Mouse (Mus musculus) thymus, postnatal 25 days (tissue): ENCODE data around the gene Adamts12.

ENCODE experiments used
- DNase-seq: peaks from one replicate; pipeline ENCODE4 v3.0.0; 2022

Gene Adamts12

GRCm38 (mm10) chr15:11082961-11083569 is 18.5 kb downstream of the Adamts12 start:
- no peak for DNase-seq

- no peak for DNase-seq
Measured at GRCm38 (mm10) chr15:11083678-11084077, 19.1 kb downstream of the Adamts12 start.

DNA sequence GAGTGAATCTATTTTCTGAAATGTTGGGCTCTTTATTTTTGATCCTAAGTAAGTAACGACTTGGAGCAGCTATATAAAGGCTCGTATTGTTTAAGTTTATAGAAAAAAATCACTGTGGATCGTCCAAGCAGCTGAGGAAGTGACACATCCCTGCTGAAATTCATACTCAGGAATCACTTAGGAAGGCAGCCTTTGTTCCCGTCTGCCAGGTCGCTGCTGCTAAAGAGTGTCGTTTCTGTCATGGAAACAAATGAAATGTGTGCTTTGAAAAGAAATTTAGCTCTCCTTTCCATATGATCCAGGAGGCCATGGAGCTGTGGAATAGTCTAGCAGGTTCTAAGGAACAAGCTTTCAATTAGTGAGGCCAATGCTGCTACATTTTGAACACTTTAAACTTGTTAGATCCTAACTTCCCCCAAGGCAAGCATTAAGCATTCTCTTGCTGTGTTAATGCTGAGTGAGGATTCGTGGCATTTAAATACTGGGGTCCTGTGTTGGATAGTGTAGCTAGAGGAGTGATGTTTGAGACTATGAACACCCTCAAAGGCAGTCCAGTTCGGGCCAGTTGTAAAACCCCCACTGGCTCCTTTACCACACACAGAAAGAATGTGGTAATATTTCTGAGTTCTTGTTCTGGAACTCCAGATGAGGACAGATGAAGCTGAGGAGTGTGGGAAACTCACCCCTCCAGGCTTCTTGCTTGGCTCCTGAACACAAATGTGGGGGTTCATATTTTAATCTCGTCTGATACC is 19.8 kb downstream of the Adamts12 start:
- no peak for DNase-seq

DNA sequence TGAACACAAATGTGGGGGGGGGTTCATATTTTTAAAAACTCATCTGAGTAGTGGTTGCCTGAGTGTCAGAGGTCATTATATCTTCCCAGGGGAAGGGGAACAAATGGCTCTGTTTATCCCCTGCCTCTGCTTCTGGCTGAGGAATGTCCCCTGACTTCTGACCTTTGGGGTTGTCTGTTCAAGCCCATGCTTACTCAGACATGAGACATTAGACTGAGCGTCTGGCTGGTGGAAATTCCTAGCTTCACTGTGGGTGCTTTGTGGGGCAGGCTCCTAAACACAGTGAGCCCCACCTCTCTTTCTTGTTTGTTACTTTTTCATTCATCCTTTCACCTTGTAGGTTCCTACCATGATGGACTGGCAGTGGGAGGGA is 20.4 kb downstream of the Adamts12 start:
- no peak for DNase-seq

DNA sequence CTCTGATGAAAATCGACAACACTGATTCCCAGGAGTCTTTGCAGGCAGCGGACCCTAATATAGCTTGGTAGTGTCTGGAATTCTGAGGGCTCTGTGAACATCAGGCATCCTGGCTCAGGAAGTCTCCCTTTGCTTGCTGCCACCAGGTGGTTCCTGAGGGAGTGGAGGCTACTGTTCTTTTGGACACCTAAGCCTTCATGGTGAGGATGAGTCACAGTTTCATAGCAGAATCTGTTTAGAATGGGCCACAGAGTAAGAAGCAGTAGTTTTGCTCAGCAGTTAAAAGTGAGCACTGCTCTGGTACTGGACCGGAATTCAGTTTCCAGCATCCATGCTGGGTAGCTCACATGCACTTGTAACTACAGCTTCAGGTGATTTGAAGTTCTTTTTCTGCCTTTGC is 24.9 kb downstream of the Adamts12 start:
- DNase-seq, result no peak

DNA sequence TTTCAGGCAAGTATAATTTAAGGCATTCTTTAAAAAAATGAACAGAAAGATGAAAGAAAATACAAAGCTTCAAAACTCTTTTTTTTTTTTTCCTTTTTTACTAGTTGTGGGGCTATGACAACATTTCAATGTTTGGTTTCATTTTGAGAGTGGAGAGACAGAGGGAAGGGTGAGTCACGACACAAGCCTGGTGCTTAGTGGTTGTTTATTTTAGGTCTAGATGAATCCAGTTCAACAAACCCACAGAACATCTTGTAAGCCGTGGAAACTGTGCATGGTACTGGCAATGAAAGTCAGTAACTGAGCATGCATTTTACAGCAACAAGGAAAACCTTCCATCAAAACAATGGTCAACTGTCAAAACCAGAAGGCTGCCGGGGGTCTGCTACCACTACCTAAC is 31.0 kb downstream of the Adamts12 start:
- DNase-seq, result no peak

- no peak for DNase-seq
Measured at GRCm38 (mm10) chr15:11097967-11098702, 33.5 kb downstream of the Adamts12 start.

- DNase-seq, result no peak
Measured at GRCm38 (mm10) chr15:11098940-11099339, 34.4 kb downstream of the Adamts12 start.

DNA sequence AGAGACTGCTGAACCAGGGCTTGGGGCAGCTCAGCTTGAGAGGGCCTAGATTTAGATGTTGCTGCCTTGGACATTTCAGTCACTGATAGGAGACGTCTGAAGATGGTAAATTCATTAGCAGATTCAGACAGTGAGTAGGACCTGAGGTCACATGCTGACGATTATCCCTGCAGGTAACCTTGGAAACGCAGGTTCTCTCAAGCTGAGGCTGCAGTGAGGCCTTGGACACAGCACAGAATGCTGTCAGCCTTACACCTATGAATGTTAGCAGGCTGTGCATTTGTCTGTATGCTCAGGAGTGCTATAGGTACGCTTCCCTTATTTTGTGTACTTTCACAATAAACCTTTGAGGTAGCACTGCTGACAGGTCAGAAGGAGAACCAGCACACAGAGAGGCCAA is 36.3 kb downstream of the Adamts12 start:
- no peak for DNase-seq

DNA sequence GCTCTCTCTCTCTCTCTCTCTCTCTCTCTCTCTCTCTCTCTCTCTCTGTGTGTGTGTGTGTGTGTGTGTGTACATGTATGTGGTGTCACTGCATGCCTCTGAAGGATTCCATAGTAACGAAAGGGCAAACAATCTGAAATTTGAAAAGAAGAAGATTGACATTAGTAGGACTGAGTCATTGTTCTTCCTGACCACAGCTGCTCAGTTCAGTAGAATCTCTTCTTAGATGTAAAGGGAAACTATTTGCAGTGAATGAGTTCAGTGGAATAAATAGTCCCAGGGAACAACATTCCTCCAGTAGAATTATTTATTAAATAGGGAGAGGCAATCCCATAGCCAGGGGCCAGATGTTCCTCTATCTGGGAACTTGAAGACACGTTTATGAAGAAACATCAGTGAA is 40.5 kb downstream of the Adamts12 start:
- no peak for DNase-seq

GRCm38 (mm10) chr15:11107376-11107775 is 42.8 kb downstream of the Adamts12 start:
- no peak for DNase-seq

DNA sequence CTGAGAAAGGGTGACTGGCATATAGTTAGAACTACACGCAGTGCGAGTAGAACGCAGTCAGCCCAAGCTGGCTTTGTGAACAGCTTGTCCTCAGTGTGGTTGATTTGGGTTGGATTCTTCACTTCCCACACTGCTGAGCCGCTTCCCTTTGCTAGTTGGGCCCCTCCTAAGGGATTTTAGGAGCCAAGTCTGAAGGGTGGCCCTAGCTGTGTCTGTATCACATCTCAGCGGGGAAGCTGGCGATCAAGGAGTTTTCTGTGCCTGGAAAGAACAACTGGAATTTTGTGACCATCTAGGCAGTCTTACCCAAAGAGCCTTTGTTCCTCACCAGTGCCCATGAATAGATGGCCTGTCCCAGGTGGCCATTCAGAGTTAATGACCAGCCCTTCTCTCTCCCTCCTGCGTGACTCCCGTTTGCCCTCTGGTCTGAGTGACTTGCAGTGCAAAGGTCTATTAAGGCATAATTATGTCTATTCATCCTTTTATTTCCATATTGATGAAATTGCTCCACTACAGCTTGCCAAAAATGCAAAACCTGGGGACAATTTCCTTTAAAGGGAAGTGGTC is 50.1 kb downstream of the Adamts12 start:
- DNase-seq, result no peak

- DNase-seq, result no peak
Measured at GRCm38 (mm10) chr15:11116303-11116702, 51.7 kb downstream of the Adamts12 start.

- no peak for DNase-seq
Measured at GRCm38 (mm10) chr15:11116853-11117252, 52.3 kb downstream of the Adamts12 start.

DNA sequence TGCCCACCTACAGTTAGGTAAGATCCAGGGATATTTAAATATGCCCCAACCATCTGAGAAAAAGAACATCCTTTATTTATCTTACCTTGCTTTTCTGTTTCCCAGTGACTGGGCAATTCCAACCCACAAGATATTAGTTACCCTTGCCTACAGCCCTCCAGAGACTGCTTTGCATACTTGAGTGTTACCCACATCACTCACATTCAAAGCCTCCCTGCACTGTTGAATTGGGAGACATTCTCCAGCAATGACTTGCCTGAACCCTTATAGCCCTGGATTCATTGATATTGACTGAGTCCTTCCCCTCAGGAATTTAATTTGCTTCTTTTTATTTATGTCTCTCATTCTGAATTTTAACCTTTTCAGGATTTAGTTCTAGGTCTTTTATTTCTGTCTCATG is 53.8 kb downstream of the Adamts12 start:
- DNase-seq, result no peak

GRCm38 (mm10) chr15:11121721-11122120 is 57.1 kb downstream of the Adamts12 start:
- no peak for DNase-seq

DNA sequence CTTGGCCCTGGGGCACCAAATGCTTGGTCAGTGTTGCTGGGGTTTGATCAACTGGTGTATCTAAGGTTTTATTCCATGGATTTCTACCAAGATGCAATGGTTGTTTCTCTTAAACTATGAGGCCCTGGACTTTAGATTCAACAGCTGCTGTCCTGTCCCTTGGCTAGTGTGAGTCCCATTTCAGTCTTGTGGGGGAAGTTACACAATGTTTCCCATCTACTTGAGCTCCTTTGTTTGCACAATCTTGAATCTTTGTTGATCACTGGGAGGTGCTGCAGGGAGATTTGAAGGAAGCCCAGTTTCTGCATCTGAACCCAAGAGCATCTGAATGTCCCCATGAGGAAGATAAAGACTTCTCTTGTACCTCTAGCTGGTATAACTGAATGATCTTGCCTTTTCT is 60.8 kb downstream of the Adamts12 start:
- DNase-seq, result no peak

GRCm38 (mm10) chr15:11128457-11128856 is 63.9 kb downstream of the Adamts12 start:
- DNase-seq, result no peak

- no peak for DNase-seq
Measured at GRCm38 (mm10) chr15:11132586-11133558, 68.3 kb downstream of the Adamts12 start.

GRCm38 (mm10) chr15:11145581-11145980 is 81.0 kb downstream of the Adamts12 start:
- no peak for DNase-seq

GRCm38 (mm10) chr15:11159386-11159785 is 94.8 kb downstream of the Adamts12 start:
- DNase-seq, result no peak

GRCm38 (mm10) chr15:11160759-11161158 is 96.2 kb downstream of the Adamts12 start:
- no peak for DNase-seq

DNA sequence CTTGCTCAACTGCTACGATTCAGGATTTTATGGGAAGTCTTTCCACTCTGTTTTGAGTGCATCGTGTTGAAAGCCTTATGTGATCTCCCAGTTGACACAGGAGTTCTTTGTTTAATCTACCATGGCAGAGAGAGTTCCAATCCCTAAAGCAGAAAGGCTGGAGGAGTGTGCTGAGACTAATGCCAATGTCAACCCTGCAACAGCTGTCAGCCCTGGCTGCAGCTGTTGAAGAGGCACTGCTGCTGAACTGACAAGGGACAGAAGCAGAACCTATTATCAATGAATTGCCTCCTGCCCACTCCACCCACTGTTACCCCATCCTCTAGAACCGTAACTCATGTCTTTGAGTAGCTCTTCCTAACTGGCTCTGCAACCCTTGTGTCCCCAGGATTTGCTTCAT is 101.3 kb downstream of the Adamts12 start:
- no peak for DNase-seq
